5 mouse cellular contexts compared by ENCODE assay signal in the genomic region with DNA sequence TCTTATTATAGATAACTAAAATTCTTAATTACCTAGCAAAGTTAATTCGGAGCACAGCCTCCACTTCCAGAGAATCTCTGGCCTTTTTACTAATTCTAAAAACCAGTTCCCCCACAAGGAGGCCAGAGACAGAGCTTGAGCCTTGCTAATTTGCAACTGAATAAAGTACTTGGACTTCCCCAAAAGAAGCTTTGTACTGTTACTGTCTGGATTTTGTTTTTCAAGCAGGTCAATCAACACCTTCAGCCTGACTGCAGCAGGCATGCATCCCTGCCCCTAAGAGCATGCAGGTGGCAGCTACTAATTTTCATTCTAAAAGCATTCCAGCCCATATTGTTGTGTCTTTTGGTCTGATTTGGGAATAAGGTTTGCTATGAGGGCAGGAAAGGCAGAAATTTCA. TPM values are rescaled to one million over a fixed set of nuclear protein-coding genes. Genes with fewer than 3 reads are reported as not detected.
"Had no signal": no experiment of that assay in that cellular context is flagged by ENCODE, and none has a peak within 500 bp of the region (broad histone marks: within the 10 kb centered on the region; RNA-seq: fewer than 3 reads in every experiment).

No protein-coding gene starts in this region.

RNA-seq across cellular contexts. Expression of a gene that starts 13.0 kb away (rescaled TPM):
- total RNA-seq: common myeloid progenitor, adult 5-6 weeks; granulocyte monocyte progenitor cell, adult 5-6 weeks had no signal
- polyA plus RNA-seq: cortical plate, adult 2 months; embryonic facial prominence, embryonic 13.5 days had no signal

RNA-seq across cellular contexts. Expression of a gene that starts 24.5 kb away (rescaled TPM):
- polyA plus RNA-seq: erythroblast, embryonic 14.5 days had no signal
